Mouse (Mus musculus) heart, postnatal 0 days (tissue): Measurements from ENCODE around the gene Epha6.

Source experiments
- CTCF ChIP-seq: IDR thresholded peaks from 2 replicates; pipeline ENCODE4 v1.5.1; 2016; ENCODE audit warnings: antibody characterized with exemption, control low read depth, low read depth
- EP300 ChIP-seq: IDR thresholded peaks from 2 replicates; pipeline ENCODE4 v1.6.1; 2016; ENCODE audit warnings: antibody characterized with exemption, low read depth

GRCm38 (mm10) chr16:59639102-59639691, 966.1 kb downstream of the Epha6 start, which contains the start of gene Arl6:
- no peak for TF ChIP-seq CTCF
- no peak for TF ChIP-seq EP300
